Mouse (Mus musculus): ENCODE results near the gene Fgfr2. TPM values are rescaled to one million over a fixed set of nuclear protein-coding genes. Genes with fewer than 3 reads are reported as not detected.

Fgfr2 gene
- polyA plus RNA-seq, 1 experiment from 2014 or later = 93.6 TPM

- Histone ChIP-seq H3K9me3 (ENCODE audit: control insufficient read depth, low read length) (no peaks in the 10 kb centered on the region), H3K4me1 (replicated peaks; ENCODE audit: control insufficient read depth, insufficient read depth, low read length) (no peaks in the 10 kb centered on the region), H3K4me2 (ENCODE audit: low read depth, low read length, severe bottlenecking) (no peak overlapping the region), H3K36me3 (ENCODE audit: control insufficient read depth, insufficient read depth, low read length) (peaks cover 15% of the 10 kb centered on the region; the same call in 1 of the 2 replicates), H3K9ac (ENCODE audit: low read length) (no peak overlapping the region), H3K27ac (ENCODE audit: low read depth, low read length) (no peak overlapping the region), H3K4me3 (ENCODE audit: low read depth, low read length) (no peak overlapping the region), H3K27me3 (ENCODE audit: control insufficient read depth, insufficient read depth, low read length) (no peaks in the 10 kb centered on the region)
- DNase-seq (ENCODE audit: low spot score) (no peak), ATAC-seq (replicated peaks; ENCODE audit: low FRiP score) (no peak)
- 91% methylated on average over 5 of the region's 5 CpGs for WGBS
Observed at GRCm38 (mm10) chr7:130173914-130174313, 2949.2 kb downstream of the Fgfr2 start.

GRCm38 (mm10) chr7:130170144-130170543, 2953.0 kb downstream of the Fgfr2 start:
- Histone ChIP-seq H3K4me2 (ENCODE audit: low read depth, low read length, severe bottlenecking) (no peak overlapping the region), H3K36me3 (ENCODE audit: control insufficient read depth, insufficient read depth, low read length) (peaks cover 9% of the 10 kb centered on the region; the same call in 1 of the 2 replicates), H3K27me3 (ENCODE audit: control insufficient read depth, insufficient read depth, low read length) (no peaks in the 10 kb centered on the region), H3K9me3 (ENCODE audit: control insufficient read depth, low read length) (no peaks in the 10 kb centered on the region), H3K4me3 (ENCODE audit: low read depth, low read length) (no peak overlapping the region), H3K9ac (ENCODE audit: low read length) (no peak overlapping the region), H3K4me1 (replicated peaks; ENCODE audit: control insufficient read depth, insufficient read depth, low read length) (peaks cover 5% of the 10 kb centered on the region; the same call in 1 of the 2 replicates), H3K27ac (ENCODE audit: low read depth, low read length) (no peak overlapping the region)
- ATAC-seq (replicated peaks; ENCODE audit: low FRiP score) (no peak), DNase-seq (ENCODE audit: low spot score) (no peak)
- WGBS = 88% methylated on average over 8 of the region's 8 CpGs

DNA sequence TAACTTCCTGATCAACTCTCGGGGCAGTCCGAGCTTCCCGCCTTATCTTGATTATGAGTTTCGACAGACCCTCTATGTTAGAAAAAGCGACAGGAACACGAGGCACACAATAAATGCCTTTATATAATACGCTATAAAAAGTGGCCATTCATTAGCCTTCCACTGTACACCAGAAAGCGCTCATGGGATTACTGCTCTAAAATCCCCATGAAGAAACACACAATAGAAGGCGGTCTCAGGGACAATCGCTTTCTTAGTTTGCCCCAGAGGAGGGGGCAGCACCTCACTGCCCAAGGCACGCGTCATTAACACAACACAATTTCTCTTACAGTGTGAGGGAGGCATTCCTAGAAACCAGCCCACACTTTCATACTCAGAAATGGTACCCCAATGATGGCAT, 2954.9 kb downstream of the Fgfr2 start:
- no peak for ATAC-seq (replicated peaks; ENCODE audit: low FRiP score)
- 58% methylated on average over 12 of the region's 12 CpGs for WGBS
- Histone ChIP-seq H3K9me3 (ENCODE audit: control insufficient read depth, low read length) (no peaks in the 10 kb centered on the region), H3K4me3 (ENCODE audit: low read depth, low read length) (no peak overlapping the region), H3K4me2 (ENCODE audit: low read depth, low read length, severe bottlenecking) (no peak overlapping the region), H3K27me3 (ENCODE audit: control insufficient read depth, insufficient read depth, low read length) (no peaks in the 10 kb centered on the region), H3K27ac (ENCODE audit: low read depth, low read length) (no peak overlapping the region), H3K36me3 (ENCODE audit: control insufficient read depth, insufficient read depth, low read length) (peaks cover 9% of the 10 kb centered on the region; the same call in 1 of the 2 replicates), H3K9ac (ENCODE audit: low read length) (no peak overlapping the region), H3K4me1 (replicated peaks; ENCODE audit: control insufficient read depth, insufficient read depth, low read length) (peaks cover 5% of the 10 kb centered on the region; the same call in 1 of the 2 replicates)
- DNase-seq (ENCODE audit: low spot score) = no peak

DNA sequence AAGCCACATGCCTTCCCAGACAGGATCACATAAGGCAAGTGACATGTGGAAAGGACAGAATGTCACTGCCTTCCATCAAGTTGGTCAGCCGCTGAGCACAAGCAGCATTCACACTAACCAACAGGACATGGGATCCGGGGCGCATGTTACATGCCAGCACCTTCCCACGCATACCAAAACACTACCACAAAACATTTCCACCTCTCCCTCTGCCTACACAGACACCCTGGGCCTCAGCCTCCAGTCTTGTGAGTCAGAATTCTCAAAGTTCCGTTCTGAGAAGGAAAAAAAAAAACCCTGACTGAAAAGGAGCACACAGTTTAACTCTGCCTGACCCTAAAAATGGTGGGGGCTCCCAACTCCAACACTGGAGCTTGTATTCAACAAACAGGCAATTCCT, 2955.9 kb downstream of the Fgfr2 start:
- WGBS = 84% methylated on average over 5 of the region's 5 CpGs
- Histone ChIP-seq H3K4me2 (ENCODE audit: low read depth, low read length, severe bottlenecking) (no peak overlapping the region), H3K27me3 (ENCODE audit: control insufficient read depth, insufficient read depth, low read length) (no peaks in the 10 kb centered on the region), H3K9me3 (ENCODE audit: control insufficient read depth, low read length) (no peaks in the 10 kb centered on the region), H3K4me3 (ENCODE audit: low read depth, low read length) (no peak overlapping the region), H3K9ac (ENCODE audit: low read length) (no peak overlapping the region), H3K36me3 (ENCODE audit: control insufficient read depth, insufficient read depth, low read length) (peaks cover 9% of the 10 kb centered on the region; the same call in 1 of the 2 replicates), H3K4me1 (replicated peaks; ENCODE audit: control insufficient read depth, insufficient read depth, low read length) (peaks cover 5% of the 10 kb centered on the region; the same call in 1 of the 2 replicates), H3K27ac (ENCODE audit: low read depth, low read length) (no peak overlapping the region)
- DNase-seq (ENCODE audit: low spot score) (no peak), ATAC-seq (replicated peaks; ENCODE audit: low FRiP score) (no peak)

GRCm38 (mm10) chr7:130166190-130166589, 2957.0 kb downstream of the Fgfr2 start:
- Histone ChIP-seq H3K4me1 (replicated peaks; ENCODE audit: control insufficient read depth, insufficient read depth, low read length) (peaks cover 5% of the 10 kb centered on the region; the same call in 1 of the 2 replicates), H3K27me3 (ENCODE audit: control insufficient read depth, insufficient read depth, low read length) (no peaks in the 10 kb centered on the region), H3K4me2 (ENCODE audit: low read depth, low read length, severe bottlenecking) (no peak overlapping the region), H3K9ac (ENCODE audit: low read length) (no peak overlapping the region), H3K4me3 (ENCODE audit: low read depth, low read length) (no peak overlapping the region), H3K27ac (ENCODE audit: low read depth, low read length) (no peak overlapping the region), H3K9me3 (ENCODE audit: control insufficient read depth, low read length) (no peaks in the 10 kb centered on the region), H3K36me3 (ENCODE audit: control insufficient read depth, insufficient read depth, low read length) (peaks cover 9% of the 10 kb centered on the region; the same call in 1 of the 2 replicates)
- 49% methylated on average over 4 of the region's 4 CpGs for WGBS
- ATAC-seq (replicated peaks; ENCODE audit: low FRiP score) (no peak), DNase-seq (ENCODE audit: low spot score) (no peak)

DNA sequence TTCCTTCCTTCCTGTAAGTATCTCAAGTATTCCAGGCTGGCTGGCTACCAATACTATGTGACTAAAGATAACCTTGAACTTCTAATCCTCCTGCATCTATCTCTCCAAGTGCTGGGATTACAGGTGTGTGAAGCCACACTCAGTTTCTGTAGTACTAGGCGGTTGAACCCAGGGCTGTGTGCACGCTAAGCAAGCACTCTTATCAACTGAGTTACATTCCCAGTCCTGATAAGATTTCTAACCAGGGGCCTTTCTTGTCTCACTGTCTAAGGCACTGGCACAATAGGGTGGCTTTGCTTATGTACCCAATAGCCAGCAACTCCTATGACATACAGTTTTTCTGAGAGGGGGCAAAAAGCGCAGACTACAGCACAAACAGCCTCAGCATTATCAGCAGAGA, 2957.7 kb downstream of the Fgfr2 start:
- ATAC-seq (replicated peaks; ENCODE audit: low FRiP score) (no peak), DNase-seq (ENCODE audit: low spot score) (no peak)
- H3K4me1 ChIP-seq (replicated peaks; ENCODE audit: control insufficient read depth, insufficient read depth, low read length) = peaks cover 5% of the 10 kb centered on the region; the same call in 1 of the 2 replicates
- no peak overlapping the region for H3K4me2 ChIP-seq (ENCODE audit: low read depth, low read length, severe bottlenecking)
- H3K27ac ChIP-seq (ENCODE audit: low read depth, low read length) = no peak overlapping the region
- no peak overlapping the region for H3K4me3 ChIP-seq (ENCODE audit: low read depth, low read length)
- 91% methylated on average over 3 of the region's 3 CpGs for WGBS
- H3K9me3 ChIP-seq (ENCODE audit: control insufficient read depth, low read length) = no peaks in the 10 kb centered on the region
- H3K27me3 ChIP-seq (ENCODE audit: control insufficient read depth, insufficient read depth, low read length) = no peaks in the 10 kb centered on the region
- H3K9ac ChIP-seq (ENCODE audit: low read length) = no peak overlapping the region
- H3K36me3 ChIP-seq (ENCODE audit: control insufficient read depth, insufficient read depth, low read length) = peaks cover 7% of the 10 kb centered on the region; the same call in 1 of the 2 replicates

DNA sequence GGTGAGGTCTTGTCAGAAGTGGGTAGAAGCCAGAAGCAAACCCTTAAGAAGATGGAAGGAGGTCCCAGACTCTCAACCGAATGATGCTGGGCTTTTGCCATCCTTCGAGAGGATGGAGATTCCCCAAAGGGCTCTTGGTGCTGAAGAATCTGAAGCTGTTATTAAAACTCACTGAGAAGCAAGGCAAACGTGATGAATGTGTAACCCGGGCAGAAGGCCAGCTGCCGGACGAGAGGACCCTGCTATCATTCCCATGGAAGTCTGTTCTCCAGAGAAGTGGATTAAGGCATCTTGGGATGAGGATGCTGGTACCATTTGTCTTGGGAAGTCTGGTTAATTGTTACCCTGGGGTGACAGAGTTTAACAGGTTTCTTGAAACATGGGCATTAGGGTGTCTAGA, 2960.4 kb downstream of the Fgfr2 start:
- Histone ChIP-seq H3K9me3 (ENCODE audit: control insufficient read depth, low read length) (no peaks in the 10 kb centered on the region), H3K36me3 (ENCODE audit: control insufficient read depth, insufficient read depth, low read length) (peaks cover 7% of the 10 kb centered on the region; the same call in 1 of the 2 replicates), H3K27me3 (ENCODE audit: control insufficient read depth, insufficient read depth, low read length) (no peaks in the 10 kb centered on the region), H3K9ac (ENCODE audit: low read length) (no peak overlapping the region), H3K27ac (ENCODE audit: low read depth, low read length) (no peak overlapping the region), H3K4me1 (replicated peaks; ENCODE audit: control insufficient read depth, insufficient read depth, low read length) (peaks cover 5% of the 10 kb centered on the region; the same call in 1 of the 2 replicates), H3K4me3 (ENCODE audit: low read depth, low read length) (no peak overlapping the region), H3K4me2 (ENCODE audit: low read depth, low read length, severe bottlenecking) (no peak overlapping the region)
- no peak for ATAC-seq (replicated peaks; ENCODE audit: low FRiP score)
- WGBS = 89% methylated on average over 6 of the region's 6 CpGs
- DNase-seq (ENCODE audit: low spot score) = no peak

GRCm38 (mm10) chr7:130161581-130161980, 2961.6 kb downstream of the Fgfr2 start:
- Histone ChIP-seq H3K9ac (ENCODE audit: low read length) (no peak overlapping the region), H3K27me3 (ENCODE audit: control insufficient read depth, insufficient read depth, low read length) (no peaks in the 10 kb centered on the region), H3K4me3 (ENCODE audit: low read depth, low read length) (no peak overlapping the region), H3K4me1 (replicated peaks; ENCODE audit: control insufficient read depth, insufficient read depth, low read length) (0 out of 2 replicates have a peak, but pooled peaks cover 2% of the 10 kb centered on the region), H3K9me3 (ENCODE audit: control insufficient read depth, low read length) (no peaks in the 10 kb centered on the region), H3K36me3 (ENCODE audit: control insufficient read depth, insufficient read depth, low read length) (peaks cover 7% of the 10 kb centered on the region; the same call in 1 of the 2 replicates), H3K27ac (ENCODE audit: low read depth, low read length) (no peak overlapping the region), H3K4me2 (ENCODE audit: low read depth, low read length, severe bottlenecking) (no peak overlapping the region)
- no peak for ATAC-seq (replicated peaks; ENCODE audit: low FRiP score)
- DNase-seq (ENCODE audit: low spot score) = no peak
- WGBS = 65% methylated on average over 5 of the region's 5 CpGs

DNA sequence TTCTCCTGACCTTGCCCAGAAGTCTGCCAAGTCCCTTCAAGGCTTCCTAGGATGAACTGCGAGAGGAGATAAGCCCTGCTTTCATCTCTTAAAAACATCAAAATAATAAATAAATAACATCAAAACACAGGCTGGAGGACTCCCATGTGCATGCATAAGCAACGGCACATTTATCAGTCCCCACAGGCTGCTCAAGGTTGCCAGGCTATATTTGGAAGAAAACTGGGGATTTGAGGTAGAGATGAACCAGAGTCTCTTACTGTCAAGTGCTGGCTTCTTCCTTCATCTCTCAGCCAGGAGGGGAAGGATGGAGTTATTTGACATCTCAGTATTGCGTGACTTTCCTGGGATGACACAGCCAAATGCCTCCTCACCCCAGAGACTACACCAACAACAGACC, 2964.3 kb downstream of the Fgfr2 start:
- Histone ChIP-seq H3K9me3 (ENCODE audit: control insufficient read depth, low read length) (no peaks in the 10 kb centered on the region), H3K4me3 (ENCODE audit: low read depth, low read length) (no peak overlapping the region), H3K36me3 (ENCODE audit: control insufficient read depth, insufficient read depth, low read length) (peaks cover 7% of the 10 kb centered on the region; the same call in 1 of the 2 replicates), H3K4me2 (ENCODE audit: low read depth, low read length, severe bottlenecking) (no peak overlapping the region), H3K9ac (ENCODE audit: low read length) (no peak overlapping the region), H3K27me3 (ENCODE audit: control insufficient read depth, insufficient read depth, low read length) (no peaks in the 10 kb centered on the region), H3K27ac (ENCODE audit: low read depth, low read length) (no peak overlapping the region), H3K4me1 (replicated peaks; ENCODE audit: control insufficient read depth, insufficient read depth, low read length) (no peaks in the 10 kb centered on the region)
- DNase-seq (ENCODE audit: low spot score) (no peak), ATAC-seq (replicated peaks; ENCODE audit: low FRiP score) (no peak)
- WGBS = 92% methylated on average over 3 of the region's 3 CpGs
